Mouse (Mus musculus) right cerebral cortex, postnatal 25 days (tissue): ENCODE results near the gene Naglu.
A peak's percentile ranks its signal among the peaks of the same experiment; 100 is the strongest.

Source experiments
- DNase-seq: peaks from one replicate; pipeline ENCODE4 v3.0.0; 2022

The Naglu gene

DNA sequence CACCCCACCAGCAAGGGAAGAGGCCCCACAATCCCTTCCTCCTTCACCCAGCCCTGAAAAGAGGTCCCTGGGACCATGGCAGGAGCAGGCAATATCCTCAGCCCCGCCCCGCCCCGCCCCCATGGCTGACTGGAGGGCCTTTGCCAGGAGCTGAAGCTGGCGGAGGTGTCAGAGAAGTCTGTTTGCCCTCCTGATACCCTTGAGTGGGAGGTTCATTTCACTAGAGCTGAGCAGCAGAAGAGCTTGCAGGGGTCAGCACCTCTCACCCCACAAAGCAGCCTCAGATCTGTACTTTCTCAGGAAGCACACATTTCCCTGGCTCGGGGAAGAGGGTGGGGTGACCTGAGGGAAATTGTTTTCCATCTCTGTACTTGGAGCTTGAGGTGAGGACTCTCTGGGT lies 11.1 kb upstream of the Naglu start:
- DNase-seq = no peak

DNA sequence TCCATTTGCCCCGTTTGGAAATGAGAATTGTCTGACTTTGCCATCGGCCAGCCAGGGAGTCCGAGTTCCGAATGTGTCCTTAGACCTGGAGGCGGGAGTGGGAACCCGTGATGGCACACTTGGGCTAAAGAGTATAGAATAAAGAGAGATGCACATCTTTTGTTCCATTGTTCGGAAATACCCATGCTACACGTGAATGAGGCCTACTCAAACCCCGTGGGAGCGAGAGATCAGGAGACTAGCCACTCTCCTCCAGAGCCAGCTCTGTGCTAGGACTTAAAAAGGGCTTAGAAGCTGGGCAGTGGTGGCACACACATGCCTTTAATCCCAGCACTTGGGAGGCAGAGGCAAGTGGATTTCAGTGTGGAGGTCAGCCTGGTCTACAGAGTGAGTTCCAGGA lies 10.3 kb upstream of the Naglu start:
- DNase-seq = no peak

- peak; percentile 70 for DNase-seq
Observed at GRCm38 (mm10) chr11:101060126-101060525, 9.7 kb upstream of the Naglu start.

- no peak for DNase-seq
Observed at GRCm38 (mm10) chr11:101061049-101061448, 8.8 kb upstream of the Naglu start.

GRCm38 (mm10) chr11:101062165-101062884 lies 7.5 kb upstream of the Naglu start:
- DNase-seq = no peak

GRCm38 (mm10) chr11:101062971-101063675 lies 6.7 kb upstream of the Naglu start:
- DNase-seq = no peak

DNA sequence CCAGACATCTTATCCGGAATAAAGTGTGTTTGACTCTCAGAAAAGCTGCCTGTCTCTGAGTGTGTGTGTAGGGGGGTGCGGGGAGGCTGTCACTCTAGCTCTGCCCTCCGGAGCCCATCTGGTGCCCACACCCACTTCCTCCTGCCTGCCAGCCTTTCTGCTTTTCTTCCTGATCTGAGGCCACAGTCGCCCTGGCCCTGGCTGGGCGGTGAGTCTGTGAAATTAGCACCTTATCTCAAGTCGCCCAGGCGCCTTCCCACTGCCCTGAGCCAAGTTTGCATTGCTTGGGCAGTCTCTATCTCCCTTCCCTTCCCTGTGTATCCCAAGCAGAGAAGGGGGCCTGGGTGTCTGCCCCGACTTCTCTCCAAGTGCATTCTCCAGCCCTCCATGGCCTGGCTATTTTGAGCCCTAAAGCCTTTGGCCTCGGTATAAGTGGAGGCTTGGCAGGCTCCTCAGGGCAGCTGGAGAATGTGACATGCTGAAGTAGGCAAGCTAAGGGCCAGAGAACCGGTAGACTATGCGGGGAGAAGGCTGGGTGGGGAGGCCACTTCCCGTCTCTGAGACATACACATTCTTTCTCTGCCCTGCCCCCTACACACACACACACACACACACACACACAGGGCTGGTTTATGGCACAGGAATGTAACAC lies 6.0 kb upstream of the Naglu start:
- no peak for DNase-seq

DNA sequence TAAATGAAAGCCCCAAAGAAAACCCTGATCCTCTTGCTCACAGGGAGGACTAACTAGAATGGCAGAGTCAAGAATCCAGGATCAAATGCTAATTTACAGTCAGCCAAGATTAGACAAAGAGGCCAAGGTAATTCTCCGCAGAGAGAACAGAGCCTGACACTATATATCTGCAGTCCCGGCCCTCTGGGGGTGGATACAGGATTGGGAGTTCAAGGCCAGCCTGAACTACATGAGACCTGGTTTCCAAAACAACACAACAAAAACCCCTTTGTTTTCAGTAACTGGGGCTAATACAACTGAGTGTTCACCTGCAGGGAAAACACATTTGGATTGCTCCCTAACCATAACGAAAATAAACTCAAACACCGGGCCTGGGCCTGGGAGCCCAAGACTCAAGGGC lies 5.3 kb upstream of the Naglu start:
- DNase-seq = no peak

DNA sequence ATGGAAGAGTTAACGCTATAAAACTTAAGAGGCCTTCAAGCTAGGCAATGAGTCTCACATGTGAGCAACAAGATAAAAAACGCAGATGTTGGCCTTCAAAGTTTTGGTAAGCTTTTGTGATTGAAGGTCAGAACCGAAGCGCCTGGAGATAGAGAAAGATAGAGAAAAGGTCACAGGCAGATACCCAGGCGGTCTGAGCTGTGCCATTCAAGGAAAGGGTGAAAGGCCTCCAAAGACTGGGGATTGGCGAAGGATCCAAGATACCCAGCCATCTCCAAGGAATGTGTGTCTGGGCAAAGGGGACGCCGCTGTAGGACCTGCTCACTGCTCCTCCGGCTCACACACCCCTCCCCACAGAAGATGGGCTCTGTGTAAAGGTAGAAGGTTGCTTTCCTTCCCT lies 4.8 kb upstream of the Naglu start:
- no peak for DNase-seq

- peak; percentile 67 for DNase-seq
Observed at GRCm38 (mm10) chr11:101066549-101067412, 3.0 kb upstream of the Naglu start.

- DNase-seq = no peak
Observed at GRCm38 (mm10) chr11:101070189-101070527, 346 bp downstream of the Naglu start.

GRCm38 (mm10) chr11:101070987-101071386 lies 1.2 kb downstream of the Naglu start:
- DNase-seq = no peak

- no peak for DNase-seq
Observed at GRCm38 (mm10) chr11:101071810-101072428, 2.1 kb downstream of the Naglu start.

GRCm38 (mm10) chr11:101078121-101078520 lies 8.3 kb downstream of the Naglu start, which contains the start of gene Hsd17b1:
TSS of gene Hsd17b1 (plus strand) at chr11:101078411.
- no peak for DNase-seq

DNA sequence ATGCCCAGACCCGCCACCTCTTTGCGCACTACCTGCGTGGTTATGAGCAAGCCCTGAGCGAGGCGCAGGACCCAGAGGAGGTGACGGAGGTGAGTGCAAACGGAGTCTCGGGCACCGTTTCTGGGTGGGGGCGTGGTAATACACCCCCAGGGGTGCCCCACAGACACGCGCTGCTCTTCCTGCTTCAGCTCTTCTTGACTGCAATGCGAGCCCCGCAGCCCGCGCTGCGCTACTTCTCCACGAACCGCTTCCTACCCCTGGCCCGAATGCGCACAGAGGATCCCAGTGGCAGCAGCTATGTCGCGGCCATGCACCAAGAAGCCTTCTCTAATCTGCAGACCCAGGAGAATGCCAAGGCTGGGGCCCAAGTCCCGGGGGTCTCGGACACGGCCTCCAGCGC lies 9.9 kb downstream of the Naglu start:
- DNase-seq = no peak

DNA sequence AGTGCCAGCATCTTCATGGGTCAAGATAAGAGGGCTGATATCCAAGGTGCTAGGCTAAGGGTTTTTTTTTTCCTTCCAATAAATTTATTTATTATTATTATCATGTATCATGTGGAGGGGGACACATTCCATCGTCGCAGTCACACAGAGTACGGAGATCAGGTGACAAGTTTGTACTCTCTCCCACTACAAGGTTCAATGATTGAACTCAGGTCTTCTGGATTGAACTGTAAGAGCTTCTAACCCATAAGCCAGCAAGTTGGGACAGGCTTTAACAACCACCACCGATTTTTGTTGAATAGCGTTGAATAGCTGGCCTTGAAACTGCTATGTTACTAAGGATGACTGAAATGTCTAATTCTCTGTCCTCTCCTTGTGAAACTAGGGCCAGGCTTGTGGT lies 10.6 kb downstream of the Naglu start:
- no peak for DNase-seq

DNA sequence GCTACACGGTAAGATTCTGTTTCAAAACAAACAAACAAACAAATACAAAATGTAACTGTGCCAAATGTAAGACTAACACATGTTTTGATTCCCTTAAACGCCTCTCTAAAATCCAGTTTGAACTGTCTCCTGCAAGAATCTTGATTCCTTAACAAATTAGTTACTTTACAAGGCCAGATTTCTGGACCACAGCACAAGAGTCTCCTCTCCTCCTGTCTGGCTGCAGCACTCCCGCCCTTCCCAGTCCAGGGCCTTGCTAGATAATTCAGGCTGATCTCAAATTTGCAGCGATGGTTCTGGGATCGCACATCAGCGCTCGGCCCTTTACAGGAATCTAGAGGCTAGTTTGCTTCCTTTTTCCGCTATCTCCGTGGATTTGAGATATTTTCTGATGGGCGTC lies 11.8 kb downstream of the Naglu start:
- no peak for DNase-seq

GRCm38 (mm10) chr11:101082208-101083082 lies 12.6 kb downstream of the Naglu start, which contains the start of gene Coasy:
TSS of gene Coasy (plus strand) at chr11:101082565.
- peak; percentile 90 for DNase-seq

DNA sequence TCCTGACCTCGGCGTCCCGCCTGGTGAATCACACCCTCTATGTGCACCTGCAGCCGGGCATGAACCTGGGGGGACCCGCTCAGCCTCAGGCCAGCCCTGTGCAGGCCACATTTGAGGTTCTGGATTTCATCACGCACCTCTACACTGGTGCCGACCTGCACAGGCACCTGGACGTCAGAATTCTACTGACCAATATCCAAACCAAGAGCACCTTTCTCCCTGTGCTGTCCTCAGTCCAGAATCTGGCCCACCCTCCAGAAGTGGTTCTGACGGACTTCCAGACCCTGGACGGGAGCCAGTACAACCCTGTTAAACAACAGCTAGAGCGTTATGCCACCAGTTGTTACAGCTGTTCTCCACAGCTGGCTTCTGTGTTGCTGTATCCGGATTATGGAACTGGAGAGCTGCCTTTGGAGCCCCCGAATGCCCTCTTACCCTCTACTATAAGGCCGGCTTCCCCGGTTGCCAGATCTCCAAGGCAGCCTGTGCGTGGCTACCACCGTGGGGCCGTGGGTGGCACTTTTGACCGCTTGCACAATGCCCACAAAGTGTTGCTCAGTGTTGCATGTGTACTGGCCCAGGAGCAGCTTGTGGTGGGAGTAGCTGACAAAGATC lies 13.4 kb downstream of the Naglu start:
- DNase-seq = no peak

- DNase-seq = no peak
Observed at GRCm38 (mm10) chr11:101084246-101084645, 14.4 kb downstream of the Naglu start.

DNA sequence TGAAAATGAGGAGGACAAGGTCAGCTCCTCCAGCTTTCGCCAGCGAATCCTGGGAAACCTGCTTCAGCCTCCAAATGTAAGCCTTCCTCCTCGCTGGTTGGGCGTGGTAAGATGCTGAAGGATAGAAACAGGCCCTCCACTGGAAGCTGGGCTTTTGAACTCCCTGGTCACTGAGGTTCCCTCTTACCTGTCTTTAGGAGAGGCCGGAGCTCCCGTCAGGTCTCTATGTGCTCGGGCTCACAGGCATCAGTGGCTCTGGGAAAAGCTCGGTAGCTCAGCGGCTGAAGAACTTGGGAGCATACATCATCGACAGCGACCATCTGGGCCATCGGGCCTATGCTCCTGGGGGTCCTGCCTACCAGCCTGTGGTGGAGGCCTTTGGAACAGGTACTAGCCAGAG lies 15.0 kb downstream of the Naglu start:
- no peak for DNase-seq
